Mouse (Mus musculus): ENCODE measurements around the gene Rhox4f.
"Not testable (repeated sequence)": the region's sequence is repeated elsewhere in the genome, so short reads cannot be mapped to it uniquely, and the experiment has no call there.

GRCm38 (mm10) chrX:37607604-37608003 lies at the start of gene Rhox4f:
- TF ChIP-seq CTCF (IDR thresholded peaks at IDR 0.05; ENCODE audit: borderline replicate concordance, insufficient read depth, low read length); POLR2A (IDR thresholded peaks at IDR 0.05; ENCODE audit: low read depth, low read length): not testable (repeated sequence)
